Mouse (Mus musculus): Measurements from ENCODE around the gene Iqcf6.

GRCm38 (mm10) chr9:106616306-106616705 is 10.1 kb upstream of the Iqcf6 start:
- no peak for TF ChIP-seq CTCF (IDR thresholded peaks at IDR 0.05; ENCODE audit: low read depth, low read length)
- no peak for TF ChIP-seq POLR2A (IDR thresholded peaks at IDR 0.05; ENCODE audit: extremely low read depth, insufficient read depth, low read length)

Data from liver, adult 2 months (tissue).